Mouse (Mus musculus): ENCODE data around the gene Sh3bp1.
A peak's percentile ranks its signal among the peaks of the same experiment; 100 is the strongest.

The Sh3bp1 gene

GRCm38 (mm10) chr15:78877810-78878390 is 21.7 kb upstream of the Sh3bp1 start:
- DNase-seq = no peak

GRCm38 (mm10) chr15:78878792-78879516 is 20.6 kb upstream of the Sh3bp1 start:
- DNase-seq = peak; percentile 62 to 78

- no peak for DNase-seq
These were observed 19.1 kb upstream of the Sh3bp1 start for GRCm38 (mm10) chr15:78880432-78880831.

- no peak for DNase-seq
These were observed 17.7 kb upstream of the Sh3bp1 start for GRCm38 (mm10) chr15:78881828-78882227.

GRCm38 (mm10) chr15:78889401-78889853 is 10.1 kb upstream of the Sh3bp1 start:
- peak; percentile 50 to 59 for DNase-seq

- DNase-seq = no peak
These were observed 7.1 kb upstream of the Sh3bp1 start for GRCm38 (mm10) chr15:78892440-78892839.

- DNase-seq = peak in 1 of 2 experiments; percentile 53
These were observed 4.8 kb upstream of the Sh3bp1 start for GRCm38 (mm10) chr15:78894726-78895125.

- DNase-seq = no peak
These were observed 3.8 kb upstream of the Sh3bp1 start for GRCm38 (mm10) chr15:78895741-78896140.

- peak; percentile 63 for DNase-seq
These were observed 3.4 kb upstream of the Sh3bp1 start for GRCm38 (mm10) chr15:78896149-78896548.

GRCm38 (mm10) chr15:78897488-78897887 is 2.1 kb upstream of the Sh3bp1 start:
- DNase-seq = no peak

- no peak for DNase-seq
These were observed 1.0 kb upstream of the Sh3bp1 start for GRCm38 (mm10) chr15:78898507-78899001.

GRCm38 (mm10) chr15:78899409-78899739 is 194 bp upstream of the Sh3bp1 start, which contains the start of gene Gm49510:
TSS of gene Gm49510 (plus strand) at chr15:78899667.
- no peak for DNase-seq

- DNase-seq = peak in 1 of 2 experiments; percentile 57
These were observed 1.2 kb downstream of the Sh3bp1 start for GRCm38 (mm10) chr15:78900585-78901421.

GRCm38 (mm10) chr15:78901422-78901789 is 1.8 kb downstream of the Sh3bp1 start:
- no peak for DNase-seq

GRCm38 (mm10) chr15:78903243-78903642 is 3.7 kb downstream of the Sh3bp1 start:
- peak; percentile 64 to 90 for DNase-seq

GRCm38 (mm10) chr15:78908399-78908798 is 8.8 kb downstream of the Sh3bp1 start:
- DNase-seq = no peak

- no peak for DNase-seq
These were observed 9.4 kb downstream of the Sh3bp1 start for GRCm38 (mm10) chr15:78908982-78909381.

GRCm38 (mm10) chr15:78912040-78912439 is 12.5 kb downstream of the Sh3bp1 start:
- peak in 1 of 2 experiments; percentile 61 for DNase-seq

GRCm38 (mm10) chr15:78913632-78914090 is 14.1 kb downstream of the Sh3bp1 start, which contains the start of gene Pdxp:
TSS of gene Pdxp (plus strand) at chr15:78913919.
- DNase-seq = peak; percentile 95 to 98

GRCm38 (mm10) chr15:78914091-78914822 is 14.7 kb downstream of the Sh3bp1 start:
- no peak for DNase-seq

GRCm38 (mm10) chr15:78914823-78915659 is 15.5 kb downstream of the Sh3bp1 start:
- DNase-seq = no peak

GRCm38 (mm10) chr15:78915660-78916017 is 16.1 kb downstream of the Sh3bp1 start:
- DNase-seq = peak; percentile 66 to 78

Measured in lung, postnatal 4 days (tissue).